Mouse (Mus musculus): ENCODE results near the gene Kiss1.
A peak's percentile ranks its signal among the peaks of the same experiment; 100 is the strongest.

Gene Kiss1

DNA sequence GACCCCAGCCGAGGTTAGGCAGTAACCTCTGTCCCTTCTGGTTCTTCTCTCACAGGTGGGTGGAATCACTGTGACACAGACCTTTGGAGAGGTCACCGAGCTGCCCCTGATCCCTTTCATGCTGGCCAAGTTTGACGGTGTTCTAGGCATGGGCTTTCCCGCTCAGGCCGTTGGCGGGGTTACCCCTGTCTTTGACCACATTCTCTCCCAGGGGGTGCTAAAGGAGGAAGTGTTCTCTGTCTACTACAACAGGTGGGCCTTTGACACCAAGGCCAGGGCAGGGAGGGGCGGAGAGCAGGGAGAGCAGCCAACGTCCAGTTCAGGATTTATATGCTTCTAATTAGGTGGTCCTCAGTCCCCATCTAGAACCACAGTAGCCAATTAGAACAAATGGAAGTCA, 34.7 kb downstream of the Kiss1 start:
- no peak for DNase-seq (ENCODE audit: extremely low spot score, low read depth, low spot score)

DNA sequence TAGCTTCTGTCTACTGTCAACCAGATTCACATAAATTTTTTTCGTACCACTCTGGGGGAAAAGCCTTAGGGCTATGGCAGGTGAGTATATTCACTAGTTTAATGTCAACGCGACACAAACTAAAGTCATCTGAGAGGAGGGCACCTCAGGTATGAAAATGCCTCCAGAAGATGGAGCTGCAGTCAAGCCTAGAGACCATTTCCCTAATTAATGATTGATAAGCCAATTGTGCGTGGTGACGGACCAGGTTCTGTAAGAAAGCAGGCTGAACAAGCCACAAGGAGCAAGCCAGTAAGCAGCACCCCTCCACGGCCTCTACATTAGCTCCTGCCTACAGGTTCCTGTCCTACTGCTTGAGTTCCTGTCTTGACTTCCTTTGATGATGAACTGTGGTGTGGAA, 39.3 kb downstream of the Kiss1 start:
- DNase-seq (ENCODE audit: extremely low spot score, low read depth, low spot score) = no peak

DNA sequence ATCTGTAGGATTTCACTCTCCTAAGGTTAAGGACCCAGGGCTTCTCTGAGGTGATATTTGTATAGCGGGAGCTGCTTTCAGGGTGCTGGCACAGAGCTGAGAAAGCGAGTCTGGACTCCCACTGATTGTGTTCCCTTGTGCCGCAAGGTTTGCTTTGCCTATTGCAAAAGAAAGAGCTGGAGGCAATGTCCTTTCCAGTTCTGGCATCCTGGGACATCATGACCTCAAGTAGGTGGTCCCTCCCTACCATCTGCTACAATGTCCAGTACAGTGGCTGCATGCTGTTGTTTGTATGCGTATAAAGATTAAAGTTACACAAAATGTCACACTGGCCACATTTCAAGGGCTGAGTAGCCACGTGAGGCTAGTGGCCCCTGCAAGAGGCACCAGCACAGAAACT, 40.4 kb downstream of the Kiss1 start:
- no peak for DNase-seq (ENCODE audit: extremely low spot score, low read depth, low spot score)

DNA sequence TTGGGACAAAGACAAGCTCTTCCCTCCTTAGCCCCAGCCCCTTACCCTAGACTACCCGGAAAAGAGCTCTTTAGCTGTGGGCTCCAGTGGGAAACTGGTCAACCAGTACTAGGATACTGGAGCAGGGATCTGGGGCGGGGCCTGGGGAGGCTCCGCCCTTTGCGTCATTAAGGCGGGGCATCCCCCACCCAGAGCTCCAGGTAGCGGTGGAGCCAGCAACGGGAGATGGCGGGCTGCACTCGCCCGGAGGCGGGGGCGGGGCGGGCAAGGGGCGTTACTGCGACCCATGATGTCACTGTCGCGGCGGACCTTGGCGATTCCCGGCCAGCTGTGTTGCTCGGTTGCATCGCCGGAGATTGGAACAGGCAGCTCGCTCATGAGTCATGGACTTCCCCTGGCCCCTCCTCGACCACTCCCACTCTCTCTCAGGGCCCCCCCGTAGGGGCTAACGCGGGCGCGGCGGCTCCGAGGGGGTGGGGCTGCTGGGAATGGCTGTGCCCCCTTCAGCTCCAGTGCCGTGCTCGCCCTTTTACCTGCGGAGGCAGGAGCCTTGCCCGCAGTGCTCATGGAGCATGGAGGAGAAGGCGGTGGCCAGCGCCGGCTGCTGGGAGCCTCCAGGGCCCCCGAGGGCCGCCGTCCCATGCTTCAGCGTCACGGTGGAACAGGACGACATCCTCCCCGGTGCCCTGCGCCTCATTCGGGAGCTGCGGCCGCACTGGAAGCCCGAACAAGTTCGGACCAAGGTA, 41.8 kb downstream of the Kiss1 start, which contains the start of gene Etnk2:
TSS of gene Etnk2 (plus strand) at position 297 of the 746 bp plus-strand sequence.
- DNase-seq (ENCODE audit: extremely low spot score, low read depth, low spot score) = peak; percentile 35

DNA sequence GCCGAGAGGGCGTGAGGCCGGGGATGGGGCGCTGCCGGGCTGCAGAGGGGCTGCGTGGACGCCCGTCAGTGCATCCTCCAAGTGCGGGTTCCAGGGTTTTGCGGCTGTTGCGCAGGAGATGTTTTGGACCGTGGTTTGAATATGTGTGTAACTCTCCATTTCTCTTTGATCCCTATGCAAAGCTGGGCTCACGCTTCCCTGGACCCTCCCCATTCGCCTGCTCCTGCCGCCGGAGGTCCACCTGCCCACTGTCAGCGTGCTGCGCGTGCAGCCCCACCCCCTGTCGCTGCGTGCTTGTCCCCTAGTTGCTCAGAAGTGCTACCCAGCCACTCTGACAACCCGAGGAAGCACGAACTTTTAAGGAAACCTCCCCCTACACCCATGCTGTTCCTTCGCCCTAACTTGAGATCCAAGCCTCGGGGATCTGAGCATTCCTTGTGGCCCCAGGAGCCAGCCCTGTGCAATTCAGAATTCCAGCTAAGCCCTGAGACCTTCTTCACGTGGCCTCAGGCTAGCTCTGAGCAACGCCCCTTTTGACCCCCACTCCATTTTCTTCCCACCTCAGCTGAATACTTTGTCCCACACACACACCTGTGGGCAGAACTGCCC, 42.5 kb downstream of the Kiss1 start:
- DNase-seq (ENCODE audit: extremely low spot score, low read depth, low spot score) = no peak

DNA sequence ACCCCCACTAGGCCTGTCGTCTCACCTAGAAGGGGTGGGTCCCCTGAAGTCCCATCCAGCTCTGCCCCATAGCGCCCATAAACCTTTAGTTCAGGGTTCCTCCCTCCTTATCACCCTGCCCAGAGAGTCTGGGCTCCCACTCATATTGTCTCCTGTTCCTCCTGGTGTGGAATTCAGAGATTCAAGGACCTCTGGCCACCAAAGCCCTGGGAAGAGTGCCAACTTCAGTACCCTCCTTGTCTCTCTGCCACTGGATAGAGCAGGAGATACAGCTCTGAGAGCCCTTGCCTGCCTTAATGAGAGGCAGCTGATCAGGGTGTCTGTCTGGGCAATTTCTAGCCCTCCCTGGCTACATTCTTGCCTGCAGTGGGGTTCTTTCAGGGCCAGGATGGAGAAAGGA, 43.2 kb downstream of the Kiss1 start:
- no peak for DNase-seq (ENCODE audit: extremely low spot score, low read depth, low spot score)

DNA sequence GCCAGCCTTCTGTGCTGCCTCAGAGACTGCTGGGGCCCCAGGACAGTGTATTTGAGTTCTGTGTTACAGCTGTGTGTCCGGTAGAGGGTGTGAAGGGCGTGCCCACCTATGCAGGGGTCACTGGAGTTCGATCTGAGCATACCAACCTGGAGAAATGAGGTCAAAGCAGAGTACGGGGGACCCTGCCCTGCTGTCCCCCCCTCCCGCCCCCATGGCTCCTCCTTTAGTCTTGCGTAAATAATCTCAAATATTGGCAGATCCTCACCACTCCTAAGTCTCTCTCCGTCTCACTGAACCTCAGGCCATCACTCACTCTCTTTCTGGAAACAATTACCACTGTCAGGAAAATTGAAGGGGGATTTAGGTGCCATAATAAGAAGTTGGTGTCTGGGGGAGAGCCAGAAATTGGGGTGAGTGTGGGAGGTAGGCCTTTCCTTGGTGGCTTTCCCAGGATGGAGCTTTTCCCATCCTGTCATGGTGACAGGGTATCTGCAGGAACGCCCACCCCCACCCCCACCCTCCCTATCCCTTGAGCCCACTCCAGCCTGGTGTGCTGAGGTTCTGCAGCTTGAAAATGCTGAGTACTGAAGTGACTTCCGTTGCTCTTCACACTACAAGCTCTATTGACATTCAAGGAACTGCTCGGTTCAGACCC, 45.4 kb downstream of the Kiss1 start:
- DNase-seq (ENCODE audit: extremely low spot score, low read depth, low spot score) = no peak

DNA sequence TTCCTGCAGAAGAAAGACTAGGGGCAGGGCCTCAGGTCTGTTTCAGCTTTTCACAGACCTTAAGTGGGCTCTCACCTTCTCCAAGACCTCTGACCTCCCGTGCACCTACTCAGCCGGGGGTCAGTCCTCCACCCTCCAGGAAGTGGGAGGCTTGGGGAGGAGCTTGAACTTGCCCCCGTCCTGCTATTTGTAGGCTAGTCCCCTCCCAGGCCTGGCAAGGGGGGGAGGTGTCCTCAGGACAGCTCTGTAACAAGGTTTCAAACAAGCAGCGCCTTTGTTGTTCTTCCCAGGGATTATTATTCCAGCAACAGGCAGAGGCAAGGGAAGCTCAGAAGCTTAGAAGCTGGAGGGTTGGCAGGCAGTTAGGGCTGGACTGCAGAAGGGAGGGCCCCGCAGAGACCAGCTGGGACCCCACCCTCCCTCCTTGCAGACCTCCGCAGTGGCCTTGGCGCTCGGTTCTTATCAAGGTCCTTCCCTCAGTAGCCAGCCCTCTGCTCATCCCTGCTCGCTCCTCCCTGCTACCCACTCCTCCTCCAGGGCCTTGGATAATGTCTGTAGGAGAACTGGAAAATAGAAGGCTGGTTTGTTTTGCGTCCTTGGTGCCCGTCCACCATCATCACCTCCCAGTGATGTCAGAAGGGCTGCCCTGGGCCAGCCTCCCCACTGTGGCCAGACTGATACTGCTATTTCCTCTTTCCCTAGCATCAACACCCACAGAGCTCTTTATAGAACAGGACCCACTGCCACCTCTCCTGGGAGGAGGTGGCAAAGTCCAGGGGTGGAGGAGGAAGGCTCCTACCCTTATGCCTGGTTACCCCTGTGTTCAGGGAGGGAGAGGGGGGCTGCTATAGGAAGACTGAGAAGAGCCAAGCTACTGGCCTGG, 46.2 kb downstream of the Kiss1 start:
- no peak for DNase-seq (ENCODE audit: extremely low spot score, low read depth, low spot score)

DNA sequence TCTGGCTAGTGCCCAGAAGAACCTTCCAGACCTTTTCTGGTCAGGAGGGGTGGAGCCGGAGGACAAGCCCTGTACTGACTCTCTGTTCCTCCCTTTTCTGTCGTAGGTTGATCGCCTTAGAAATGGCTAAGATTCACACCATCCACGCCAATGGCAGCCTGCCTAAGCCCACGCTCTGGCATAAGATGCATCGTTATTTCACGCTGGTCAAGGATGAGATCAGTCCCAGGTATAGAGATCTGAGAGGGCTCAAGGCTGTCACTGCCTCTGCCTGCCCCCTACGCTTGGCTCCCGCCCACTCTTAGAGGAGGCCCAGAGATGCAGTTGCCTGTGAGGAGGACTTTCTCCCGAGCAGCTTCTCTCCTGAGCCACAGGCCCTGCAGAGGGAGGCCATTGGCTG, 47.0 kb downstream of the Kiss1 start:
- DNase-seq (ENCODE audit: extremely low spot score, low read depth, low spot score) = no peak

DNA sequence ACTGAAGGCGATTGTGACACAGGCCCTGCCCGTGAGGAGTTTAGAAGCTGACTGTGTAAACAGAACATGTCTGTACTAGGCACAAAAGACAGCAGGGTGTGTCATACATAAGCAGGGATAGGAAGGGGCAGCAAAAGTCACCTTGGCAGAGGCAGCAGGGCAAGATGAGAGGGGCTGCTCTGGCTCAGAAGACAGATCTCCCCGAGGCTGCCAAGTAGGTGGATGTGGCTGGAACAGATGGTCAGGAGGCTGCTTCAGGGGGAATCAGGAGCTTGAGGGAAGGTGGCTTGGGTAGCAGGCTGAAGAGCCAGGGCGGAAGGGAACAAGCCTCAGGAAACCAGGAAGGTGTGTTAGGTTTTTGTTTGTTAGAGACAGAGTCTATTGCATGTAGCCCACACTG, 48.7 kb downstream of the Kiss1 start:
- DNase-seq (ENCODE audit: extremely low spot score, low read depth, low spot score) = no peak

DNA sequence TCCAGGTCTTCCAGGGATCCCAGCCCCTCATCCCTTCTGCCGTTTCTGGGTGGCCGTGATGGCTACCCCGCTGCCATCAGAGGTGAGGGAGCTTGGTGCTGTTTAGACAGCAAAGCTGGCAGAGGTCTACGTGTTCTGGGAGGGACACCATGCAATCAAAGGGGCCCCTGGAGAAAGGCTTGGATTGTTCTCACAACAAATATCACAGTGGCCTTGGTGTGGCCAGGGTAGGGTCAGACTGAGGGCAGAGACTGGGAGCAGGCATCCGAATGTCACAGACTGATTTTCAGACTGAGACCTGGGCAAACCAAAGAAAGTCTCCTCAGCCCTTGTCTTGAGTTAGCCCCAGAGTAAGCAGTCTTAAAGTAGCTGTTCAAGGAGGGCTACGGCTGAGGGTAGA, 49.8 kb downstream of the Kiss1 start:
- DNase-seq (ENCODE audit: extremely low spot score, low read depth, low spot score) = no peak

DNA sequence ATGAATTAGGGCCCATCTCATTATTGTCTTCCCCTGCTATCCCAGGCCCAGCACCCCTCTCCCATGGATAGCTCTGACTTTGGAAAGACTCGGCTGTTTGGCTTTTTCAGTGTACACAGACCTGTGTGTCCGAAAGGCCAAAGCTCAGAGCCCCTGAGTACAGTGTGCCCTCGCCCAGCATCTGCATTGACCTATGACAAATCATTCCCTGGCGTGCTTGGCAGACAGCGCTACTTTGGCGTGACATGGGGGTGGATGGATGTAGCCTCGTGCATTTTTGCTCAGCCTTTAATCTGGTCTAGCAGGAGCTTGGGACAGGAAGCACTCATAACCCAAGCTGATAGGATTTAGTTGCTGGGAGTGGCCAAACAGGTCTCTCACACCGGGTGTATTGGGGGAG, 50.4 kb downstream of the Kiss1 start:
- DNase-seq (ENCODE audit: extremely low spot score, low read depth, low spot score) = no peak

DNA sequence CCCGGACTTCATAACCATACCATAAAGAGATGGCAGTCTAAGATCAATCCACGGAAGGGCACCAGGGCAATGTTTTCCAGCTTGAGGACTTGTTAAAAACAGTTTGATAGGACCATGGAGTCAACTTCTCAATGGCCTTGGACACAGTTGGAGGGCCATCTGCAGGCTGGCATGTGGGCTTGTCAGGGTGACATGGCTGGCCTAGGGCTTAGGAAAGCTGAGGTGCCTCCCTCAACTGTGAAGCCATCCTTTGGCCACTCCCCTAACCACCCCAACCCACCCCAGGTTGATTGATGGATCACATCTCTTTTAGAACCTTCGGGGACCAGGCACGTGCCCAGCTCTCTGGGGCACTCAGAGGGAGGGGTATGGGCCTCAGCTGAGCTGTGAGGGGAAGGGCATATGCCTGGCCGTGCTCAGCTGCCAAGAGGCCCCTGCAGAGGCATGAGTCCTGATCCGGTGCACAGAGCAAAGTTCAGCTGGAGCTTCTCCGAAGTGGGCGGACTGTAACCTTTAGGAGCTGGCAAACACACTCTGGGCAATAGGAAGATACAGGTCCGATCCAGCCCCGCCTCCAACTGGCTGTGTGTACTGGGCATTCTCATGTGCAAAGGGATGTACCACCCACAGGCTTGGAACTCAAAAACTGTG, 54.1 kb downstream of the Kiss1 start:
- DNase-seq (ENCODE audit: extremely low spot score, low read depth, low spot score) = no peak

DNA sequence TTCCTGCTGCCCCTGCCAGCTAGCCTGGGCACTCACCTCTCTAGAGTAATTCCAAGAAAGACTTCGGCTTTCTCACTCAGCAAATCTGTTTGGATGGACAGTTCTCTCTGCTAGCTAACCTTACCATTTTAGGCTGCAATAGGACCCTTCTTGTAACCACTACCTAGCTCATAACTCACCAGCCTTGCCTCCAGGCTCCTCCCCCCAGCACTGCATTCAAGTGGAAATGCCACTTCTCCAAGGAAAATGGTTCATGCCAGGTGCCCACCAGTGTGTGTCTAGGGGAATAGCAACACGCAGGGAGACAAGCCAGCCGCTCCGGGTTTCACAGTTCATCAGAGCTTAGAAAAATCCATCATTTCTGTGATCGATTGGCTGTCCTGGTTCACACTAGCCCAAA, 55.9 kb downstream of the Kiss1 start:
- no peak for DNase-seq (ENCODE audit: extremely low spot score, low read depth, low spot score)
